Mouse (Mus musculus) liver, adult 2 months (tissue): Measurements from ENCODE around the gene Cntf. TPM values are rescaled to one million over a fixed set of nuclear protein-coding genes. Genes with fewer than 3 reads are reported as not detected.

Experiments used
- DNase-seq: peaks from one replicate; pipeline ENCODE4 v3.0.0-alpha.2; 2011; ENCODE audit warnings: low read depth, low spot score; ENCODE audit errors: extremely low read depth
- H3K27ac ChIP-seq: fragments of 200-500 bp; replicated peaks from 2 replicates; pipeline ENCODE4 v1.5.1; 2012; ENCODE audit warnings: low read depth, mild to moderate bottlenecking, control low read depth, inconsistent platforms, low read length; ENCODE audit not compliant: insufficient read depth
- H3K27me3 ChIP-seq: fragments of 200-500 bp; 2 replicates; pipeline ENCODE4 v1.6.1; 2012; ENCODE audit warnings: mild to moderate bottlenecking, moderate library complexity, low read length, inconsistent platforms; ENCODE audit not compliant: control insufficient read depth, insufficient read depth
- H3K36me3 ChIP-seq: fragments of 200-500 bp; 2 replicates; pipeline ENCODE4 v1.6.1; 2012; ENCODE audit warnings: low read length, inconsistent platforms; ENCODE audit not compliant: control insufficient read depth, insufficient read depth
- H3K4me1 ChIP-seq: fragments of 200-500 bp; 2 replicates; pipeline ENCODE4 v1.6.1; 2011; ENCODE audit warnings: low read length; ENCODE audit not compliant: control insufficient read depth, insufficient read depth
- H3K4me3 ChIP-seq: fragments of 200-500 bp; 2 replicates; pipeline ENCODE4 v1.5.1; 2011; ENCODE audit warnings: low read depth, mild to moderate bottlenecking, control low read depth, low read length, moderate library complexity; ENCODE audit not compliant: insufficient read depth
- H3K79me2 ChIP-seq: fragments of 200-500 bp; 2 replicates; pipeline ENCODE4 v1.6.1; 2012; ENCODE audit warnings: inconsistent platforms, mild to moderate bottlenecking, low read length, moderate library complexity; ENCODE audit not compliant: control insufficient read depth, insufficient read depth
- H3K9ac ChIP-seq: fragments of 200-500 bp; 2 replicates; pipeline ENCODE4 v1.6.1; 2012; ENCODE audit warnings: low read depth, mild to moderate bottlenecking, control low read depth, inconsistent platforms, low read length
- CTCF ChIP-seq: fragments of 200-500 bp; IDR thresholded peaks from 2 replicates; pipeline ENCODE4 v1.5.1; 2011; ENCODE audit warnings: low read depth, low read length, control low read depth
- POLR2A ChIP-seq: fragments of 200-500 bp; IDR thresholded peaks from 2 replicates; pipeline ENCODE4 v1.6.1; 2011; ENCODE audit warnings: low read length, control low read depth; ENCODE audit not compliant: insufficient read depth; ENCODE audit errors: extremely low read depth
- WGBS: fragments of 180-500 bp; shearing (Covaris S2); methylation state at CpG from one replicate; pipeline ENCODE4 v1.1.7; 2018; 5-methylcytosine and 5-hydroxymethylcytosine counted together
- polyA plus RNA-seq: library from polyadenylated mRNA; depleted of rRNA; stranded (reverse); fragments of >200 nt; gene quantifications from 2 replicates; pipeline ENCODE4 v1.2.3, GENCODE M21; 2012; rRNA removed
- total RNA-seq: library from RNA; depleted of rRNA; stranded (reverse); fragments of >200 nt; gene quantifications from 2 replicates; pipeline ENCODE4 v1.2.3, GENCODE M21; 2014; rRNA removed

The Cntf gene
- total and polyA plus RNA-seq, 2 experiments, result 0.66 to 1.4 TPM

DNA sequence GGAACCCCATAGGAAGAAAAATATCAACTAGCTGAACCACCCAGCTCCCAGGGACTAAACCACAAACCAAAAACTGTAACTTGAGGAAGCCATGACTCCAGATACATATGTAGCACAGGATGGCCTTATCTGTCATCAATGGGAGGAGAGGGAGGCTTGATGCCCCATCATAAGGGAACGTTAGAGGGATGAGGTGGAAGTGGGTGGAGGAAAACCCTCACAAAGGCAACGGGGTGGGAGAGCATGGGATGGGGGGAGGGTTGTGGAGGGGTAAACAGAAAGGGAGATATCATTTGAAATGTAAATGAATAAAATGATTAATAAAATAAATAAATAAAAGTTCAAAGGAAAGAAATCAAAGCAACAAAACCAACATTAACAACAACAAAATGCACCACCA, 45.0 kb downstream of the Cntf start:
- Histone ChIP-seq H3K36me3 (peaks cover 32% of the 10 kb centered on the region), H3K4me3 (no peak overlapping the region), H3K27ac (no peak overlapping the region), H3K4me1 (peaks cover 6% of the 10 kb centered on the region), H3K9ac (no peak overlapping the region), H3K27me3 (no peaks in the 10 kb centered on the region), H3K79me2 (no peaks in the 10 kb centered on the region)
- DNase-seq, result no peak
- TF ChIP-seq POLR2A, result no peak
- no peak for TF ChIP-seq CTCF
- 20% methylated on average over 2 of the region's 2 CpGs for WGBS

DNA sequence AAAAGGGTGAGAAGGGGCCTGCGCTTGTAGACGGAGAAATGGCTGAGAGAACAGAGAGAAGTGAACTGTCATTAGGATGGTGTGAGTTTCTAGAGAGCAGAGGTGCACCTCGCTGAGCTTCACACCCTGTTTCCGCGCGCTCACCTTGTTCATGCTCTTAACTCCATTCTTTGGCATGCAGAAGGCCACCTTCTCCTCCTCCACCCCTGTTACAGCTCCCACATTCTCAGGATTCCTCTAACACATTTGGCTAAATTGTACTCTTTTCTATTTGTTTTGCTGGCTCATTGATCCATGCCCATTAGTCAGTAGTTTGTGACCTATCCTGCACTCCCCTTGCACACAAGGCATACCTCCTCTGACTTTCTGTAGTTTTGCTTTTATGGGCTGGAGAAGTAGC, 46.2 kb downstream of the Cntf start:
- Histone ChIP-seq H3K4me1 (peaks cover 6% of the 10 kb centered on the region), H3K36me3 (peaks cover 41% of the 10 kb centered on the region), H3K27me3 (no peaks in the 10 kb centered on the region), H3K27ac (peak overlapping the region; percentile 7), H3K9ac (no peak overlapping the region), H3K79me2 (no peaks in the 10 kb centered on the region), H3K4me3 (no peak overlapping the region)
- peak; percentile 54 for DNase-seq
- TF ChIP-seq CTCF (no peak), POLR2A (no peak)
- WGBS, result 71% methylated on average over 6 of the region's 6 CpGs

Other genes starting within 250 kb of the Cntf start
- 2.3 and 2.4 TPM in 2 replicates for gene Fam111a, start 219.9 kb downstream of the Cntf start, total RNA-seq
- 0.12 and 0.24 TPM in 2 replicates for gene Fam111a, start 219.9 kb downstream of the Cntf start, polyA plus RNA-seq
- gene Gm4952, start 165.7 kb downstream of the Cntf start, total RNA-seq, result 91.4 and 132 TPM in 2 replicates
- gene Gm4952, start 165.7 kb downstream of the Cntf start, polyA plus RNA-seq, result 41.7 and 68.7 TPM in 2 replicates
- gene Glyat, start 132.3 kb downstream of the Cntf start, total RNA-seq, result 233 and 277 TPM in 2 replicates
- 54.6 and 56.1 TPM in 2 replicates for gene Glyat, start 132.3 kb downstream of the Cntf start, polyA plus RNA-seq
- 0.28 and 0.40 TPM in 2 replicates for gene Olfr1442, start 95.2 kb downstream of the Cntf start, total RNA-seq
- 0.14 TPM in 1 of 2 replicates, not detected in the other for gene Olfr1442, start 95.2 kb downstream of the Cntf start, polyA plus RNA-seq
- gene Olfr1443, start 87.5 kb downstream of the Cntf start, total RNA-seq, result 0.09 TPM in 1 of 2 replicates, not detected in the other
- 0.05 TPM in 1 of 2 replicates, not detected in the other for gene Olfr1443, start 87.5 kb downstream of the Cntf start, polyA plus RNA-seq
- 146 and 154 TPM in 2 replicates for gene Keg1, start 69.8 kb downstream of the Cntf start, total RNA-seq
- 67.6 and 93.4 TPM in 2 replicates for gene Keg1, start 69.8 kb downstream of the Cntf start, polyA plus RNA-seq
- gene Zfp91, start 30.5 kb upstream of the Cntf start, total RNA-seq, result 35.2 and 38.7 TPM in 2 replicates
- gene Zfp91, start 30.5 kb upstream of the Cntf start, polyA plus RNA-seq, result 11.8 and 12.3 TPM in 2 replicates
- 2.6 and 4.4 TPM in 2 replicates for gene Lpxn, start 30.6 kb upstream of the Cntf start, total RNA-seq
- gene Lpxn, start 30.6 kb upstream of the Cntf start, polyA plus RNA-seq, result 0.92 and 1.2 TPM in 2 replicates
- not detected in 2 replicates for gene Gm5244, start 81.0 kb upstream of the Cntf start, total RNA-seq
- gene Gm5244, start 81.0 kb upstream of the Cntf start, polyA plus RNA-seq, result not detected in 2 replicates
- not detected in 2 replicates for gene Olfr1444, start 91.7 kb upstream of the Cntf start, total RNA-seq
- gene Olfr1444, start 91.7 kb upstream of the Cntf start, polyA plus RNA-seq, result not detected in 2 replicates
- not detected in 2 replicates for gene Olfr1445, start 118.2 kb upstream of the Cntf start, total RNA-seq
- gene Olfr1445, start 118.2 kb upstream of the Cntf start, polyA plus RNA-seq, result not detected in 2 replicates
- gene Olfr1446, start 127.9 kb upstream of the Cntf start, total RNA-seq, result not detected in 2 replicates
- gene Olfr1446, start 127.9 kb upstream of the Cntf start, polyA plus RNA-seq, result not detected in 2 replicates
- not detected in 2 replicates for gene Olfr1447, start 138.1 kb upstream of the Cntf start, total RNA-seq
- gene Olfr1447, start 138.1 kb upstream of the Cntf start, polyA plus RNA-seq, result not detected in 2 replicates
- not detected in 2 replicates for gene Olfr1448, start 158.8 kb upstream of the Cntf start, total RNA-seq
- not detected in 2 replicates for gene Olfr1448, start 158.8 kb upstream of the Cntf start, polyA plus RNA-seq
- gene Olfr1449, start 165.2 kb upstream of the Cntf start, total RNA-seq, result not detected in 2 replicates
- not detected in 2 replicates for gene Olfr1449, start 165.2 kb upstream of the Cntf start, polyA plus RNA-seq
- gene Olfr1450, start 184.6 kb upstream of the Cntf start, total RNA-seq, result not detected in 2 replicates
- not detected in 2 replicates for gene Olfr1450, start 184.6 kb upstream of the Cntf start, polyA plus RNA-seq
- gene Olfr1451, start 229.4 kb upstream of the Cntf start, total RNA-seq, result not detected in 2 replicates
- not detected in 2 replicates for gene Olfr1451, start 229.4 kb upstream of the Cntf start, polyA plus RNA-seq